Mouse (Mus musculus) forebrain, postnatal 0 days (tissue): ENCODE data around the gene Cdc26. TPM values are rescaled to one million over a fixed set of nuclear protein-coding genes. Genes with fewer than 3 reads are reported as not detected.
A peak's percentile ranks its signal among the peaks of the same experiment; 100 is the strongest.

Experiments
- ATAC-seq: fragments of 200-750 bp; cut with Nextera tagmentation; 2 replicates; pipeline ENCODE4 v1.8.0; 2017; ENCODE audit warnings: mild to moderate bottlenecking, moderate library complexity
- DNase-seq: peaks from one replicate; pipeline ENCODE4 v3.0.0-alpha.2; 2015
- H3K27ac ChIP-seq: fragments of 300-500 bp; sonication (generic); 2 replicates; pipeline ENCODE4 v1.5.1; 2014; ENCODE audit warnings: low read depth, mild to moderate bottlenecking, antibody characterized with exemption, low read length, moderate library complexity, mixed read lengths
- H3K27me3 ChIP-seq: fragments of 300-500 bp; sonication (generic); 2 replicates; pipeline ENCODE4 v1.6.1; 2014; ENCODE audit warnings: mild to moderate bottlenecking, low read length, mixed read lengths; ENCODE audit not compliant: insufficient read depth
- H3K36me3 ChIP-seq: fragments of 300-500 bp; sonication (generic); 2 replicates; pipeline ENCODE4 v1.6.1; 2014; ENCODE audit warnings: mild to moderate bottlenecking, moderate library complexity; ENCODE audit not compliant: insufficient read depth
- H3K4me1 ChIP-seq: fragments of 300-500 bp; sonication (generic); 2 replicates; pipeline ENCODE4 v1.6.1; 2014; ENCODE audit warnings: antibody characterized with exemption; ENCODE audit not compliant: insufficient read depth
- H3K4me2 ChIP-seq: fragments of 300-500 bp; sonication (generic); 2 replicates; pipeline ENCODE4 v1.6.1; 2014; ENCODE audit warnings: low read depth, mild to moderate bottlenecking, moderate library complexity
- H3K4me3 ChIP-seq: fragments of 300-500 bp; sonication (generic); 2 replicates; pipeline ENCODE4 v1.5.1; 2014; ENCODE audit warnings: low read depth, low read length, mixed read lengths
- H3K9ac ChIP-seq: fragments of 300-500 bp; sonication (generic); 2 replicates; pipeline ENCODE4 v1.6.1; 2014; ENCODE audit warnings: mild to moderate bottlenecking
- H3K9me3 ChIP-seq: fragments of 300-500 bp; sonication (generic); 2 replicates; pipeline ENCODE4 v1.6.1; 2016; ENCODE audit warnings: low read length
- CTCF ChIP-seq: sonication (generic); IDR thresholded peaks from 2 replicates; pipeline ENCODE4 v1.5.1; 2016; ENCODE audit warnings: antibody characterized with exemption, control low read depth, low read depth
- WGBS: fragments of 180-500 bp; shearing (Covaris S2); extraction: QIAGEN DNeasy Blood & Tissue Kit; methylation state at CpG from one replicate; pipeline ENCODE4 v1.1.7; 2014; 5-methylcytosine and 5-hydroxymethylcytosine counted together
- polyA plus RNA-seq: library from polyadenylated mRNA; unstranded; fragments of >200 nt; fragmentation: Nextera tagmentation; extraction: Ambion mirVana; gene quantifications from 2 replicates; pipeline ENCODE4 v1.2.1, GENCODE M21; 2015
- total RNA-seq: library from RNA; depleted of rRNA; stranded (reverse); fragments of >200 nt; gene quantifications from 2 replicates; pipeline ENCODE4 v1.2.3, GENCODE M21; 2014

Cdc26 gene
- total and polyA plus RNA-seq, 2 experiments from 2014 or later: 51.1 to 81.7 TPM

DNA sequence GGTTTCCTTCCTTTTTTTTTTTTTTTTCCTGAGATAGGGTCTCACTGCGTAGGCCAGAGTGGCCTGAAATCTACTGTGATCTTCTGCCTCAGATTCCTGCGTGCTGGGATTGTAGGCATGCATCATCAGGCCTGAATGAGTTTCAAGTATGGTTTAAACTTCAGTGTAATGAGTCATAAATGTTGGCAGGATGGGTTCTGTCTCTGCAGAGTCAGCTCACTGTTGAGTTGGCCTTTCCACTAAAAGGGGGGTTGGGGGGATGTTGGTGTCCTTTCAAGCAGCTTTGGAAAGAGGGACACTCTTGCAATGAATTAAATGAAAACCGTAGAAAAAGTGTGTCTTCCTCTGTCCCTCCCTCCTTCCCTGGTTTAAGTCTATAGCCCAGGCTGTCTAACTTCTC is 9.5 kb downstream of the Cdc26 start:
- ATAC-seq (no peak), DNase-seq (no peak)
- H3K4me1 ChIP-seq: no peaks in the 10 kb centered on the region
- TF ChIP-seq CTCF: no peak
- no peaks in the 10 kb centered on the region for H3K27me3 ChIP-seq
- H3K36me3 ChIP-seq: peaks cover 59% of the 10 kb centered on the region
- H3K27ac ChIP-seq: no peak overlapping the region
- 90% methylated on average over 3 of the region's 3 CpGs for WGBS
- H3K4me2 ChIP-seq: no peak overlapping the region
- H3K9me3 ChIP-seq: no peaks in the 10 kb centered on the region
- H3K4me3 ChIP-seq: no peak overlapping the region
- H3K9ac ChIP-seq: no peak overlapping the region

DNA sequence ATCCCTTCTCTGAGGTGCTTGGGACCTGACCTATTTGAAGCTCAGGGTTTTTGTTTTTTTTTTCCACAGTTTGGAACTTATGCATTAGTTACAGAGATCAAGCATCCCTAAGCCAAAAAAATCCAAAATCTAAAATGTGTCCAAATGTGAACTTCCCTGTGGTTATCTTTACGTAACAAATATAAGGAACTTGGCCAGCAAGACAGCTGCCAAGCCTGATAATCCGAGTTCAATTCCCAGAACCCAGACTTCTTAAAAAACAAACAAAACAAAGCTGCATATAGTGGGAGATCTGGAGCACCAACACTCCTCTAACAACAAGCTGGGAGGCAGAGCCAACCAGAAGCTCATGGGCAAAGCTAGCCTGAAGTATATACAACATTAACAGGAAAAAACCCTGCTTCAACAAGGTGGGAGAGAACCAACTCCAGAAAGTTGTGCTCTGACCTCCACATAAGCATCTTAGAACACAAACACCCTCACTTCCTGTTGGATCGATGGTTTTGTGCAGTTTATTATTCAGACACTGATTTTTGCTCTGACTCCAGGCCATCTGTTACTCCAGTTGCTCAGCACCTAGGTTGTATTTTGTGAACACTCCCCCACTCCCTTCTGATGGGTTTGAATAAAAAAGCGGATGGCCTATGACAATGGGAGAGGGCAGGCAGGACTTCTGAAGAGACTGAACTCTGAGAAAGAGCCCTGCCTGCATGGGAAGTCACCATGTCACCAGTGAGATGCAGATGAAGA is 10.7 kb downstream of the Cdc26 start:
- Histone ChIP-seq H3K4me3 (no peak overlapping the region), H3K9ac (no peak overlapping the region), H3K27me3 (no peaks in the 10 kb centered on the region), H3K4me1 (no peaks in the 10 kb centered on the region), H3K36me3 (peaks cover 65% of the 10 kb centered on the region), H3K27ac (no peak overlapping the region), H3K9me3 (no peaks in the 10 kb centered on the region), H3K4me2 (no peak overlapping the region)
- 76% methylated on average over 4 of the region's 4 CpGs for WGBS
- no peak for TF ChIP-seq CTCF
- DNase-seq: no peak
- ATAC-seq: no peak

DNA sequence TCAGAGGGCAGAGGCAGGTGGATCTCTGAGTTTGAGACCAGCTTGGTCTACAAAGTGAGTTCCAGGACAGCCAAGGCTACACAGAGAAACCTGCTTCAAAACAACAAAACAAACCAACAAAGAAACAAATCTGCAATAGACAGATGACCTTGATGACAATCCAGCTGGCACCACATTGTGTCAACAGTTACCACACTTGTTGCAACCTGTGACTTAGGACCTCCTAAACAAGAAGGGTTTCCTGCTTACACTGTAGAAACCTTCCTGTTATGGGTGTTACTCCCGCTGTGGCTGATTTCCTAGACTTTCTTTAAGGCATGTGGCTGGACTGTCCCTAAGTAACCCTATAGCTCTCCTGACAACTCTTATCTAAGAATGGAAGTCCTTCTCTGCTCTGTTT is 12.6 kb downstream of the Cdc26 start:
- Histone ChIP-seq H3K4me3 (no peak overlapping the region), H3K27ac (no peak overlapping the region), H3K4me1 (no peaks in the 10 kb centered on the region), H3K9me3 (no peaks in the 10 kb centered on the region), H3K4me2 (no peak overlapping the region), H3K9ac (no peak overlapping the region), H3K36me3 (peaks cover 63% of the 10 kb centered on the region), H3K27me3 (no peaks in the 10 kb centered on the region)
- 97% methylated on average over 1 of the region's 1 CpGs for WGBS
- ATAC-seq: no peak
- DNase-seq: no peak
- TF ChIP-seq CTCF: no peak

DNA sequence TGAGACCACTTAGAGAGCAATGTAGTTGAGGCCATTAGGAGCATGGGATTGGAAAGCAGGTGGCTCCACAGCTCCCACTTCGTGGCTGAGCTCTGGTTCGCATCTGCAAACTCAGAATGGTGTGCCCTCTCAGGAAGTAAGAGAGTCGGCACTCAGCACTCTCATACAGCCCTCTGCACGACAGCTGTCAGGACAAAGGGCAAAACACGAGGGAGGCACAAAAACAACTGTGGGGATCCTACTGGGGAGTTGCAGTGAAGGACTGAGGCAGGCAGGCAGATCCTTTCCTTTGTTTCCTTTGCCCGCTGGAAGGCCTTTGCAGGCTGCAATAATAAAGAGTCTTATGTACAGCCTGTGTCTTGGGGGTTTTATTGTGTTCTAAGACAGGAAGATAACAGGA is 15.0 kb downstream of the Cdc26 start:
- ATAC-seq (no peak), DNase-seq (no peak)
- H3K9ac ChIP-seq: no peak overlapping the region
- no peak overlapping the region for H3K27ac ChIP-seq
- no peak for TF ChIP-seq CTCF
- WGBS: 32% methylated on average over 6 of the region's 6 CpGs
- no peak overlapping the region for H3K4me2 ChIP-seq
- no peak overlapping the region for H3K4me3 ChIP-seq
- H3K36me3 ChIP-seq: peaks cover 64% of the 10 kb centered on the region
- H3K27me3 ChIP-seq: no peaks in the 10 kb centered on the region
- H3K4me1 ChIP-seq: no peaks in the 10 kb centered on the region
- H3K9me3 ChIP-seq: no peaks in the 10 kb centered on the region

DNA sequence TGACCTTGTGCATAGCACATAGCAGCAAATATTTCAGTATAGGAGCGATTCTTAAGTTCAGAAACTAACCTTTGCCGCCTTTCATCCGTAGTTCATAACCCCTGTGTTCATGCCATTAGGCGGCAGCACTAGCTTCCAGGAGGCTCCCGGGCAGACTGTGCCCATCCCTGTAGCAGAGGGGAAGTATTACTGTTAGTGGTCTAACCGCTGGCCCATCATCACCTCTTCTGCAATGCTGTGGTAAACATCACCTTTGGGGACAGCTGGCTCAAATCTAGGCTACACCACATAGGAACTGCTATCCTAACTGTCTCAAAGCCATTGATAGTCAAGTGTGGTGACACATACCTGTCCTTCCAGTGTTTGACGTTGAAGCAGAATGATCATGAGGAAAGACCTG is 16.6 kb downstream of the Cdc26 start:
- no peak overlapping the region for H3K9ac ChIP-seq
- H3K27ac ChIP-seq: no peak overlapping the region
- H3K9me3 ChIP-seq: no peaks in the 10 kb centered on the region
- peaks cover 57% of the 10 kb centered on the region for H3K36me3 ChIP-seq
- no peaks in the 10 kb centered on the region for H3K4me1 ChIP-seq
- TF ChIP-seq CTCF: no peak
- DNase-seq (no peak), ATAC-seq (peak; percentile 32; the same call in 1 of the 2 replicates)
- H3K4me3 ChIP-seq: no peak overlapping the region
- no peaks in the 10 kb centered on the region for H3K27me3 ChIP-seq
- 89% methylated on average over 7 of the region's 7 CpGs for WGBS
- H3K4me2 ChIP-seq: no peak overlapping the region

DNA sequence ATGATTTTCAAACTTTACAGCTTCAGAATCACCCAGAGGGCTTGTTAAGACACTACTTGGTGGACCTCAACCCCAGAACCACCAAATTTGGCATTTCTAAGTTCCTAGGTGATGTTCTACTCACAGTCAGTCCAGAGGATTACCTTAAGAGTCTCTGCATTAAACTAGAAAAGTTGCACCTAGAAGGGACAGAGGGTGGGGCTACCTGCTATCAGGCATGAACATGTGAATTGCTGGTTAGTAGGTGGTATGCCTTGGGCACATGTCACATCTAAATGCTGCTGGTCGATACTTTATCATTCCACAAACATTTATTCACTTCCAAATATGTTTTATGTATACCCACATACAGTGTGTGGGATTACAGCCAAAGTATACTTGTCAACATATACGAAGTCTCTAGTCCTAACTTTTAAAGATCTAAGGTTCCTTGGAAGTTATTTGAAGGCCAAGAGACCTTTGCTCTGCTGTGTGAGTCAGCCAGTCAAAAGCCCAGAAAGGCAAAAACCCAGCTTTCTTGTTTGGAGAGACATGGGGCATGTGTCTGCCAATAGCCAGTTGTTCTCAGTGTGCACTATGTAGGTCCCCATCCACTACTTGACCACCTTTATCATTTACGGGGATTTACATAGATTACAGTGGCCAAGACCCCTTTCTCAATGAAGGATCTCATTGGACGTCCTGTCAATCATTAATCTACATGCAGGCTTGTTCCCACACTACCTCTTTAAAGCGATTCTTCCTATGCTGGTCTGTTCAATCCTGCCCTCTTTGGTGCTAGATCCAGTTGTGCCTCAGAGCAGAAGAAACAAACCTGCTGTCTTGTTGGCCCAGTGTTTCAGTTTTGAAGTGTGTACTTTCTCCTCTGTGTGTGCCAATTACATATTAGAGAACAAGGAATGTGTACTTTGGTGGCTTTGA is 18.6 kb downstream of the Cdc26 start:
- DNase-seq: no peak
- WGBS: 88% methylated on average over 5 of the region's 5 CpGs
- H3K4me1 ChIP-seq: no peaks in the 10 kb centered on the region
- no peak for ATAC-seq
- no peak for TF ChIP-seq CTCF
- H3K9ac ChIP-seq: no peak overlapping the region
- no peak overlapping the region for H3K27ac ChIP-seq
- no peaks in the 10 kb centered on the region for H3K27me3 ChIP-seq
- H3K36me3 ChIP-seq: peaks cover 52% of the 10 kb centered on the region
- H3K4me2 ChIP-seq: no peak overlapping the region
- H3K9me3 ChIP-seq: no peaks in the 10 kb centered on the region
- H3K4me3 ChIP-seq: no peak overlapping the region

DNA sequence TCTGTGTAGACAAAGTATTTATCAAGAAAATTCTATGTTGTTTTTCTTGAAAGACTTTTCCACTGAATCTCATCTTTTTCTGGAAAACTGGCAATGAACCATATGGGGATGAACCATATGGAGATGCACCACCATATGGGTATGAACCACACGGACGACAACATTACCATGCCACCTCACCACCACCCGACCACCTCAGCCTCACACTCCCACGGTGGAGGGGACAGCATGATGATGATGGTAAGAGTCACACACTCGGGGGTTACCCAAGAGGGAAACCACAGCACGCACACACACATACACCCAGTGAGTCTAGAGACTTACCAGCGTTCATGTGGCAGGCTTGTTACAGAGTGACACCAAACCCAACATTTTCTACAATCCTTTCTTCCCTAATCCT is 23.0 kb downstream of the Cdc26 start:
- DNase-seq (no peak), ATAC-seq (no peak)
- H3K36me3 ChIP-seq: peaks cover 25% of the 10 kb centered on the region
- H3K4me3 ChIP-seq: no peak overlapping the region
- H3K4me2 ChIP-seq: no peak overlapping the region
- no peaks in the 10 kb centered on the region for H3K9me3 ChIP-seq
- H3K9ac ChIP-seq: no peak overlapping the region
- WGBS: 83% methylated on average over 7 of the region's 7 CpGs
- H3K27me3 ChIP-seq: no peaks in the 10 kb centered on the region
- H3K4me1 ChIP-seq: no peaks in the 10 kb centered on the region
- no peak overlapping the region for H3K27ac ChIP-seq
- TF ChIP-seq CTCF: no peak
